Mouse (Mus musculus) MEL (cell line): ENCODE measurements around the gene Srgap2. TPM values are rescaled to one million over a fixed set of nuclear protein-coding genes. Genes with fewer than 3 reads are reported as not detected.

Experiments used
- DNase-seq: peaks from one replicate; pipeline ENCODE4 v3.0.0; 2011; ENCODE audit warnings: low read depth, low spot score
- H3K27ac ChIP-seq: 2 replicates; pipeline ENCODE4 v1.5.1; 2012; ENCODE audit warnings: low read depth, mild to moderate bottlenecking, control low read depth, low read length, moderate library complexity; ENCODE audit not compliant: control insufficient read depth
- H3K27me3 ChIP-seq, 2 experiments: fragments of 150-350 bp in 1 of 2; sonication (generic) in 1 of 2; 2 replicates each; pipeline ENCODE4 v1.6.1; 2012; ENCODE audit warnings: low read length in 2 of 2, mild to moderate bottlenecking in 2 of 2, improper control_type of control experiment in 1 of 2, moderate library complexity in 1 of 2; ENCODE audit not compliant: insufficient read depth in 2 of 2, control insufficient read depth in 1 of 2
- H3K36me3 ChIP-seq, 2 experiments: 2 replicates each; pipeline ENCODE4 v1.6.1; 2012 to 2014; ENCODE audit warnings: low read length in 2 of 2, improper control_type of control experiment in 1 of 2, inconsistent platforms in 1 of 2, mild to moderate bottlenecking in 1 of 2; ENCODE audit not compliant: insufficient read depth in 2 of 2, control insufficient read depth in 1 of 2
- H3K4me1 ChIP-seq, 2 experiments: fragments of 150-350 bp in 1 of 2; sonication (generic) in 1 of 2; 2 replicates each; pipeline ENCODE4 v1.6.1; 2012; ENCODE audit warnings: low read length in 2 of 2, improper control_type of control experiment in 1 of 2, mild to moderate bottlenecking in 1 of 2; ENCODE audit not compliant: insufficient read depth in 2 of 2, control insufficient read depth in 1 of 2
- H3K4me3 ChIP-seq, 2 experiments: fragments of 150-350 bp in 1 of 2; sonication (generic) in 1 of 2; 2 replicates each; pipeline ENCODE4 v1.5.1; 2012; ENCODE audit warnings: low read depth in 2 of 2, low read length in 2 of 2, mild to moderate bottlenecking in 2 of 2, moderate library complexity in 2 of 2, control low read depth in 1 of 2, improper control_type of control experiment in 1 of 2; ENCODE audit not compliant: control insufficient read depth in 1 of 2, insufficient read depth in 1 of 2
- H3K79me2 ChIP-seq: 2 replicates; pipeline ENCODE4 v1.6.1; 2012; ENCODE audit warnings: mild to moderate bottlenecking, low read length, moderate library complexity; ENCODE audit not compliant: control insufficient read depth, poor library complexity, insufficient read depth
- H3K9ac ChIP-seq: 2 replicates; pipeline ENCODE4 v1.6.1; 2012; ENCODE audit warnings: low read depth, mild to moderate bottlenecking, control low read depth, low read length, moderate library complexity; ENCODE audit not compliant: control insufficient read depth, poor library complexity, severe bottlenecking
- H3K9me3 ChIP-seq: fragments of 150-350 bp; sonication (generic); replicated peaks from 2 replicates; pipeline ENCODE4 v1.6.1; 2012; ENCODE audit warnings: mild to moderate bottlenecking, low read length, improper control_type of control experiment, moderate library complexity; ENCODE audit not compliant: insufficient read depth
- CHD2 ChIP-seq: IDR thresholded peaks from 2 replicates; pipeline ENCODE4 v1.6.1; 2011; ENCODE audit warnings: low read length, improper control_type of control experiment
- CTCF ChIP-seq, 3 experiments: IDR thresholded peaks in 2 of 3; conservative IDR thresholded peaks in 1 of 3; 2 replicates each; pipeline ENCODE4 v1.5.1; 2011 to 2012; ENCODE audit warnings: low read length in 3 of 3, low read depth in 2 of 3, mild to moderate bottlenecking in 2 of 3, improper control_type of control experiment in 1 of 3, inconsistent platforms in 1 of 3, mixed read lengths in 1 of 3, moderate library complexity in 1 of 3; ENCODE audit not compliant: control insufficient read depth in 1 of 3, insufficient read depth in 1 of 3, poor library complexity in 1 of 3, severe bottlenecking in 1 of 3
- EP300 ChIP-seq, 2 experiments: IDR thresholded peaks; 2 replicates each; pipeline ENCODE4 v1.6.1; 2011; ENCODE audit warnings: improper control_type of control experiment in 2 of 2, low read length in 2 of 2, low read depth in 1 of 2, mild to moderate bottlenecking in 1 of 2
- ETS1 ChIP-seq: IDR thresholded peaks from 2 replicates; pipeline ENCODE4 v1.6.1; 2012; ENCODE audit warnings: low read depth, mild to moderate bottlenecking, inconsistent platforms, low read length, improper control_type of control experiment, moderate library complexity
- GABPA ChIP-seq: IDR thresholded peaks from 2 replicates; pipeline ENCODE4 v1.6.1; 2012; ENCODE audit warnings: low read depth, mild to moderate bottlenecking, inconsistent platforms, low read length, improper control_type of control experiment, moderate library complexity
- GATA1 ChIP-seq: IDR thresholded peaks from 2 replicates; pipeline ENCODE4 v1.6.1; 2011; ENCODE audit warnings: low read depth, low read length, improper control_type of control experiment
- HCFC1 ChIP-seq: IDR thresholded peaks from 2 replicates; pipeline ENCODE4 v1.6.1; 2012; ENCODE audit warnings: low read depth, mild to moderate bottlenecking, inconsistent platforms, low read length, improper control_type of control experiment, moderate library complexity
- JUND ChIP-seq: IDR thresholded peaks from 2 replicates; pipeline ENCODE4 v1.6.1; 2011; ENCODE audit warnings: low read depth, mild to moderate bottlenecking, improper control_type of control experiment, low read length
- MAFK ChIP-seq: IDR thresholded peaks from 2 replicates; pipeline ENCODE4 v1.6.1; 2011; ENCODE audit warnings: low read depth, mild to moderate bottlenecking, low read length, improper control_type of control experiment, borderline replicate concordance
- MAZ ChIP-seq: IDR thresholded peaks from 2 replicates; pipeline ENCODE4 v1.6.1; 2012; ENCODE audit warnings: low read depth, mild to moderate bottlenecking, inconsistent platforms, low read length, improper control_type of control experiment
- MYC ChIP-seq: IDR thresholded peaks from 2 replicates; pipeline ENCODE4 v1.6.1; 2011; ENCODE audit warnings: low read depth, mild to moderate bottlenecking, low read length, improper control_type of control experiment, moderate library complexity
- NELFE ChIP-seq: IDR thresholded peaks from 2 replicates; pipeline ENCODE4 v1.6.1; 2011; ENCODE audit warnings: low read depth, low read length, improper control_type of control experiment
- NRF1 ChIP-seq: IDR thresholded peaks from 2 replicates; pipeline ENCODE4 v1.6.1; 2014; ENCODE audit warnings: low read depth, mild to moderate bottlenecking, inconsistent platforms, low read length, improper control_type of control experiment, moderate library complexity; ENCODE audit not compliant: poor library complexity, insufficient read depth, severe bottlenecking
- POLR2A ChIP-seq, 2 experiments: IDR thresholded peaks; 2 replicates each; pipeline ENCODE4 v1.6.1; 2011 to 2012; ENCODE audit warnings: low read length in 2 of 2, mild to moderate bottlenecking in 2 of 2, control low read depth in 1 of 2, improper control_type of control experiment in 1 of 2, low read depth in 1 of 2, moderate library complexity in 1 of 2; ENCODE audit not compliant: control insufficient read depth in 1 of 2, insufficient read depth in 1 of 2, poor library complexity in 1 of 2
- POLR2AphosphoS2 ChIP-seq: IDR thresholded peaks from 2 replicates; pipeline ENCODE4 v1.6.1; 2011; ENCODE audit warnings: low read length, improper control_type of control experiment
- POLR2AphosphoS5 ChIP-seq: IDR thresholded peaks from 2 replicates; pipeline ENCODE4 v1.6.1; 2012; ENCODE audit warnings: low read depth, borderline replicate concordance, mild to moderate bottlenecking, inconsistent platforms, low read length, moderate library complexity, mixed read lengths
- SIN3A ChIP-seq: IDR thresholded peaks from 2 replicates; pipeline ENCODE4 v1.6.1; 2012; ENCODE audit warnings: low read length, improper control_type of control experiment, inconsistent platforms
- SMC3 ChIP-seq: IDR thresholded peaks from 2 replicates; pipeline ENCODE4 v1.6.1; 2011; ENCODE audit warnings: low read depth, low read length, improper control_type of control experiment
- TAL1 ChIP-seq: IDR thresholded peaks from 2 replicates; pipeline ENCODE4 v1.6.1; 2012; ENCODE audit warnings: mild to moderate bottlenecking, inconsistent platforms, low read length, moderate library complexity, mixed read lengths
- TBP ChIP-seq: IDR thresholded peaks from 2 replicates; pipeline ENCODE4 v1.8.0; 2011; ENCODE audit warnings: low read depth, low read length, improper control_type of control experiment
- TCF12 ChIP-seq: IDR thresholded peaks from 2 replicates; pipeline ENCODE4 v1.6.1; 2014; ENCODE audit warnings: low read depth, mild to moderate bottlenecking, inconsistent platforms, low read length, improper control_type of control experiment, moderate library complexity
- ZMIZ1 ChIP-seq: IDR thresholded peaks from 2 replicates; pipeline ENCODE4 v1.6.1; 2012; ENCODE audit warnings: low read depth, mild to moderate bottlenecking, inconsistent platforms, low read length, improper control_type of control experiment, moderate library complexity
- ZNF384 ChIP-seq: IDR thresholded peaks from 2 replicates; pipeline ENCODE4 v1.6.1; 2012; ENCODE audit warnings: low read depth, mild to moderate bottlenecking, inconsistent platforms, low read length, improper control_type of control experiment
- polyA plus RNA-seq, 2 experiments: library from polyadenylated mRNA; stranded (reverse) in 1 of 2; unstranded in 1 of 2; fragments of >175 nt in 1 of 2; fragments of >200 nt in 1 of 2; gene quantifications; 2 replicates each; pipeline versions ENCODE4 v1.2.1 to v1.2.4; 2012; ENCODE audit warnings: low replicate concordance in 2 of 2, low read depth in 1 of 2; ENCODE audit not compliant: insufficient read length in 2 of 2, insufficient read depth in 1 of 2, missing spikeins in 1 of 2
- total RNA-seq: library from RNA; depleted of rRNA; stranded (reverse); fragments of 300-350 nt; gene quantifications from 2 replicates; pipeline ENCODE4 v1.2.3, GENCODE M21; 2012

The Srgap2 gene
- total and polyA plus RNA-seq, 3 experiments, result 9.0 to 25.3 TPM; not detected in 1

- peaks cover 0 to 1% of the 10 kb centered on the region in 2 experiments; a peak in 3 of 4 replicates for H3K36me3 ChIP-seq
- H3K27me3 ChIP-seq, result no peaks in the 10 kb centered on the region
- H3K4me1 ChIP-seq, result peaks cover 0 to 3% of the 10 kb centered on the region in 2 experiments; a peak in 2 of 4 replicates
- H3K27ac ChIP-seq, result no peak overlapping the region
- H3K9me3 ChIP-seq, result no peaks in the 10 kb centered on the region
- no peak overlapping the region for H3K4me3 ChIP-seq
- TF ChIP-seq MAFK, result no peak
- TF ChIP-seq TCF12, result no peak
- TF ChIP-seq POLR2A (IDR thresholded peaks at IDR 0.05; ENCODE audit: control insufficient read depth in 1 of 2, insufficient read depth in 1 of 2, low read depth in 1 of 2, low read length in 2 of 2, poor library complexity in 1 of 2), result no peak
- no peak for TF ChIP-seq ZNF384
- TF ChIP-seq NRF1, result no peak
- TF ChIP-seq GABPA, result no peak
- TF ChIP-seq GATA1, result no peak
- no peak for TF ChIP-seq JUND
- no peak for TF ChIP-seq NELFE
- TF ChIP-seq POLR2AphosphoS2, result no peak
- TF ChIP-seq HCFC1, result no peak
- no peak for TF ChIP-seq MYC
- TF ChIP-seq EP300 (IDR thresholded peaks at IDR 0.05; ENCODE audit: low read depth in 1 of 2, low read length in 2 of 2), result no peak
- TF ChIP-seq ZMIZ1, result no peak
- no peak for TF ChIP-seq CTCF (IDR thresholded peaks at IDR 0.05 in 2 of 3, conservative IDR thresholded peaks at IDR 0.05 in 1 of 3; ENCODE audit: control insufficient read depth in 1 of 3, insufficient read depth in 1 of 3, low read depth in 2 of 3, low read length in 3 of 3, poor library complexity in 1 of 3, severe bottlenecking in 1 of 3)
- no peak for TF ChIP-seq ETS1
- TF ChIP-seq, all 39 proteins: peak for 0
- Histone ChIP-seq H3K79me2 (no peaks in the 10 kb centered on the region), H3K9ac (no peak overlapping the region)
- DNase-seq, result no peak
These were observed 126.3 kb downstream of the Srgap2 start for GRCm38 (mm10) chr1:131400844-131401243.

DNA sequence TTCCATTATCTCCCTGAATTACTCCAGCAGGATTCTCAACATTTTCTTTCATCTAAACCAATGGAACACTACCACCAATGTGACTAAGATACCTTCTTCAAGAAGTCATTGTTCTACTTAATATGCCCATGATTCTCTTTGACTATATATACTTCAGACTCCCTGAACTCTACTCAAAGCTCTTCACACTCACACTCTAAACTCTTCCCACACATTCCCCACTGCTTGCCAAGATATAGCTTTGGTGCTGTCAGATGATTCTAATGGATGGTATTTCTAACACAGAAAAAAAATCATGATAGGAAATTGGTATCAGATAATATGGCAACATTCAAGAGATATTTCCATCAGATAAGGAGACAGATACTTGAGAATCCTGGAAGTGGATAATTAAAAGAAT lies 129.0 kb downstream of the Srgap2 start:
- Histone ChIP-seq H3K27ac (no peak overlapping the region), H3K4me3 (no peak overlapping the region), H3K27me3 (no peaks in the 10 kb centered on the region), H3K36me3 (peaks cover 0 to 1% of the 10 kb centered on the region in 2 experiments; a peak in 3 of 4 replicates), H3K79me2 (no peaks in the 10 kb centered on the region), H3K9ac (no peak overlapping the region), H3K9me3 (no peaks in the 10 kb centered on the region), H3K4me1 (peaks cover 0 to 3% of the 10 kb centered on the region in 2 experiments; a peak in 2 of 4 replicates)
- no peak for TF ChIP-seq POLR2AphosphoS2
- TF ChIP-seq NRF1, result no peak
- TF ChIP-seq POLR2AphosphoS5, result no peak
- TF ChIP-seq TAL1, result no peak
- no peak for TF ChIP-seq CHD2
- no peak for TF ChIP-seq SIN3A
- no peak for TF ChIP-seq TBP
- TF ChIP-seq MAZ, result no peak
- no peak for TF ChIP-seq POLR2A (IDR thresholded peaks at IDR 0.05; ENCODE audit: control insufficient read depth in 1 of 2, insufficient read depth in 1 of 2, low read depth in 1 of 2, low read length in 2 of 2, poor library complexity in 1 of 2)
- no peak for TF ChIP-seq HCFC1
- TF ChIP-seq SMC3, result no peak
- TF ChIP-seq JUND, result no peak
- no peak for TF ChIP-seq NELFE
- DNase-seq, result no peak
